Mouse (Mus musculus) heart, embryonic 15.5 days (tissue): ENCODE measurements around the gene Rsg1. TPM values are rescaled to one million over a fixed set of nuclear protein-coding genes. Genes with fewer than 3 reads are reported as not detected.
A peak's percentile ranks its signal among the peaks of the same experiment; 100 is the strongest.

Experiments used
- ATAC-seq: fragments of 200-750 bp; cut with Nextera tagmentation; replicated peaks from 2 replicates; pipeline ENCODE4 v1.8.0; 2017; ENCODE audit warnings: low read depth, moderate TSS enrichment; ENCODE audit not compliant: insufficient number of reproducible peaks, insufficient read depth, low FRiP score
- H3K27ac ChIP-seq: fragments of 300-500 bp; sonication (generic); 2 replicates; pipeline ENCODE4 v1.5.1; 2015; ENCODE audit warnings: mild to moderate bottlenecking, inconsistent platforms
- H3K27me3 ChIP-seq: fragments of 300-500 bp; sonication (generic); 2 replicates; pipeline ENCODE4 v1.6.1; 2015; ENCODE audit warnings: inconsistent platforms
- H3K36me3 ChIP-seq: fragments of 300-500 bp; sonication (generic); 2 replicates; pipeline ENCODE4 v1.6.1; 2015; ENCODE audit warnings: mild to moderate bottlenecking, inconsistent platforms
- H3K4me1 ChIP-seq: fragments of 300-500 bp; sonication (generic); replicated peaks from 2 replicates; pipeline ENCODE4 v1.6.1; 2015; ENCODE audit warnings: inconsistent platforms
- H3K4me2 ChIP-seq: fragments of 300-500 bp; sonication (generic); 2 replicates; pipeline ENCODE4 v1.6.1; 2015; ENCODE audit warnings: inconsistent platforms, mild to moderate bottlenecking, moderate library complexity
- H3K4me3 ChIP-seq: fragments of 300-500 bp; sonication (generic); 2 replicates; pipeline ENCODE4 v1.5.1; 2015; ENCODE audit warnings: mild to moderate bottlenecking, inconsistent platforms
- H3K9ac ChIP-seq: fragments of 300-500 bp; sonication (generic); 2 replicates; pipeline ENCODE4 v1.6.1; 2015; ENCODE audit warnings: mild to moderate bottlenecking, inconsistent platforms
- H3K9me3 ChIP-seq: fragments of 300-500 bp; sonication (generic); replicated peaks from 2 replicates; pipeline ENCODE4 v1.6.1; 2016; ENCODE audit warnings: inconsistent platforms
- WGBS: fragments of 180-500 bp; shearing (Covaris S2); methylation state at CpG from one replicate; pipeline ENCODE4 v1.1.7; 2015; ENCODE audit warnings: mixed read lengths; 5-methylcytosine and 5-hydroxymethylcytosine counted together
- polyA plus RNA-seq: library from polyadenylated mRNA; unstranded; fragments of >200 nt; fragmentation: Nextera tagmentation; extraction: Ambion mirVana; gene quantifications from 2 replicates; pipeline ENCODE4 v1.2.1, GENCODE M21; 2015

Gene Rsg1
- polyA plus RNA-seq, 1 experiment from 2014 or later: 1.9 TPM

GRCm38 (mm10) chr4:141239388-141240125 is 25.8 kb downstream of the Rsg1 start, which contains the start of gene Arhgef19:
Arhgef19 (plus strand) TSS chr4:141239499.
- Histone ChIP-seq H3K27ac (peak within 1 kb of the TSS; percentile 42), H3K27me3 (peaks cover 79% of the 10 kb centered on the region), H3K4me2 (peak within 1 kb of the TSS; percentile 80), H3K4me1 (peaks cover 43% of the 10 kb centered on the region), H3K9me3 (no peaks in the 10 kb centered on the region), H3K9ac (peak within 1 kb of the TSS; percentile 34), H3K4me3 (peak within 1 kb of the TSS; percentile 45), H3K36me3 (no peaks in the 10 kb centered on the region)
- WGBS: 1% methylated on average over 31 of the region's 31 CpGs
- ATAC-seq: peak; percentile 93

- ATAC-seq: no peak
- Histone ChIP-seq H3K36me3 (no peaks in the 10 kb centered on the region), H3K4me3 (peak overlapping the region; percentile 15; the same call in 1 of the 2 replicates), H3K27me3 (peaks cover 81% of the 10 kb centered on the region), H3K4me2 (peak overlapping the region; percentile 80), H3K9me3 (no peaks in the 10 kb centered on the region), H3K4me1 (peaks cover 52% of the 10 kb centered on the region), H3K9ac (0 out of 2 replicates have a peak overlapping the region, but pooled peaks have one; percentile 3), H3K27ac (no peak overlapping the region)
- 6% methylated on average over 14 of the region's 14 CpGs for WGBS
Observed at GRCm38 (mm10) chr4:141240617-141241016, 26.9 kb downstream of the Rsg1 start.

DNA sequence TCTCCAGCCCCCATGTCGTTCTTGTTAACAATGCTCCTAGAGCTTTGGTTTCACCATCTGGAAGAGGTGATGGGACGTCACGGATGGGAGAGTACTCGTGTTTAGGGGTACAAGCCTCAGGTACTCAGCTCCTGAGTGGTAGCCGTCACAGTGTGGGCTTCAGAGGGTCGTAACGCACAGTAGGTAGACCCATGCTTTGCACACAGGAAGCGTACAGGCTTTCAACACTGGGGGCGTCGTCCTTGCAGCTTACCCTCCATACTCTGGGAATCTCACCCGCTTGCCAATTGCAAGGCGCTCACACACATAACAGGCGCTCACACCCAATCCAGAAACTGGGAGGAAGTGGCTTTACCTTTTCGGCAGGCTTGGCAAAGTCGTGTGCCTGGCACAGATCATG is 28.1 kb downstream of the Rsg1 start:
- no peaks in the 10 kb centered on the region for H3K9me3 ChIP-seq
- no peak overlapping the region for H3K4me3 ChIP-seq
- no peak overlapping the region for H3K9ac ChIP-seq
- no peak for ATAC-seq
- WGBS: 33% methylated on average over 15 of the region's 15 CpGs
- H3K4me2 ChIP-seq: no peak overlapping the region
- H3K36me3 ChIP-seq: no peaks in the 10 kb centered on the region
- H3K27ac ChIP-seq: no peak overlapping the region
- peaks cover 64% of the 10 kb centered on the region for H3K4me1 ChIP-seq
- peaks cover 83% of the 10 kb centered on the region for H3K27me3 ChIP-seq

DNA sequence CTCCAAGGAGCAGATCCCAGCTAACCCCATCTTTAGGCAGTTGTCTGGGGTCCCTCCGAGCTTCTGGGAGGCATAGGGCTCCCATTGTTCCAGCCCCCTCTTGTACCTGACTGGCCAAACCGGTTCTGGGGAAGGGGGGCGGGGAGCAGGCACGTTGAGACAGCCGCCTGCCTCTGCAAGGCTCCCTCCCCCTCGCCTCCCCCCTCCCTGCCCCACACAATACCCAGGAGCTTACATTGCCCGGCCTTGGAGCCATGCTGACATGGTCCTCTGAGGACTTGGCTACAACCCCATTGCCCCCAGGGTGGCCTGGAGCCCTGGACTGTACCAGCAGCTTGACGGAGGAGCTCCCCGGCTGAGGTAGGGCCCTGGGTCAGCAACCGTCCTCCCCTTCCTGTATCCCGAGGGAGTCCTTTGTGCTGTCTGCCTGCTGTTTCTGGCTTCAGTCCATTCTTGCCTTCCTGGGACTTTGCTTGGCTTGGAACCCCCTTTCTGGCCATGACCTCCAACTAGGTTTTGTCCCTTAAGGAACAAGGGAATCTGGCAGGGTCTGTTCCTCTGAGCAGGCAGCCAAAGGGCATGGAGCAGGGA is 29.0 kb downstream of the Rsg1 start:
- Histone ChIP-seq H3K4me1 (peaks cover 73% of the 10 kb centered on the region), H3K27ac (no peak overlapping the region; the same call in 1 of the 2 replicates), H3K9ac (no peak overlapping the region), H3K4me2 (peak overlapping the region; percentile 17; the same call in 1 of the 2 replicates), H3K27me3 (peaks cover 86% of the 10 kb centered on the region), H3K36me3 (no peaks in the 10 kb centered on the region), H3K4me3 (peak overlapping the region; percentile 4; the same call in 1 of the 2 replicates), H3K9me3 (no peaks in the 10 kb centered on the region)
- no peak for ATAC-seq
- WGBS: 14% methylated on average over 11 of the region's 11 CpGs

DNA sequence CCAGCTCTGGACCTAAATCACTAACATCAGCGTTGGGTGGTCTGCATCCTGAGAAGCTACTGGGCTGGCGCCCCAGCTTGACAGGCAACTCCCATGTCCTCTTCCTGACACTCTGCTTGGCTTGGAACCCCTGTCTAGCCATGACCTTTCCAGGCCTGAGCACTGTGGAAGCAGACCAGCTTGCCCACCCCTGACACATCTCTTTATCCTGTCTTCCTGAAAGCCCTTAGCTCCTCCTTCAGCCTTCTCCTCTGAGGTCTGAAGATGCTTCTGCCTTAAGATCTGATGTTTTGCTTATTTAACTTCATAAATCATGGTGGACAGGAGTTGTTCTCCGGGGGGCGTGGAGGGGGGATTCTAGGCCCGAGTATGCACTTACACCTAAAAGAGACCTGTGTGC is 29.9 kb downstream of the Rsg1 start:
- H3K4me2 ChIP-seq: no peak overlapping the region
- H3K4me1 ChIP-seq: peaks cover 79% of the 10 kb centered on the region
- 60% methylated on average over 5 of the region's 5 CpGs for WGBS
- H3K27me3 ChIP-seq: peaks cover 88% of the 10 kb centered on the region
- no peak overlapping the region for H3K9ac ChIP-seq
- no peak overlapping the region for H3K27ac ChIP-seq
- no peak overlapping the region for H3K4me3 ChIP-seq
- no peak for ATAC-seq
- H3K9me3 ChIP-seq: no peaks in the 10 kb centered on the region
- H3K36me3 ChIP-seq: no peaks in the 10 kb centered on the region

DNA sequence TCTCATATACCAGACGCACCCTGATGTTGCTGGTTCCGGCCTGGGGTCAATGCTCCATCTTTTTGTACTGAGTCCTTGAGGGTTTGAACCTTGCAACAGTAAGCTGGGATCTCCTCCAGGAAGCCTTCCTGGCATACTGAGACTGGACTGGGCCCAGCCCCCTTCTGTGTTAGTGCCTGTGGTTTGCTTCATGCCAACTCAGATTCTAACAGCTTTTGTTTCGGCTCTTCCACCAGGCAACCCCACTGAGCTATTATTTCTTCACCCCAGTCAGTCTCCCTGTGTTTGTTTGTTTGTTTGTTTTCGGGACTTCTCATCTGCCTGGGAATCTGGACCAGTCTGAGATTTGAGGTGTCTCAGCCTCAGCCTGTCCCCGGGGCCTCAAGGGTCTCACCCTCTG is 30.6 kb downstream of the Rsg1 start:
- no peak overlapping the region for H3K4me3 ChIP-seq

DNA sequence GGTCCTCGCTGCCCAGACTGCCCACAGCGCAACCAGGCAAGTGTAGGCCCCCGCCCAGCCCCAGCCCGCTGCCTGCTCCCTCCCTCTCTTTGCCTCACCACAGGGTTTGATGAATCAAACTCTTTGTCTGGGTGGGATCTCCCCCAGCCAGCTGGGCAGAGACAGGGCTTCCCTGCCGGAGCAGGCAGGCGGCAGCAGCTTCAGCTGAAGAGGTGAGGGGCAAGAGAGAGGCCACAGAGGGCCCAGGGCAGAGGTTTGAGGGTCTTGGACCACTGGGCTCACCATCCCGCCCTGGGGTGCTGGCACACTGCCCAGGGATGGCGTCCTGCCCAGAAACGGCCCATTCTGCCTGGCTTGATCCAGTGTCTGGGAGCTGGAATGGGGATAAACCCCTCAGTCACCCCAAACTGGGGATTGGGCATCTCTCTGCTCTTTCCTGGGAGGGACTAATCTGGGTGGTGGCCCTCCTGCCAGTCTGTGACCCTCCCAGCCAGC is 31.2 kb downstream of the Rsg1 start:
- Histone ChIP-seq H3K4me2 (peak overlapping the region; percentile 9; the same call in 1 of the 2 replicates), H3K36me3 (no peaks in the 10 kb centered on the region), H3K4me3 (no peak overlapping the region), H3K27me3 (peaks cover 90% of the 10 kb centered on the region), H3K27ac (peak overlapping the region; percentile 75), H3K9me3 (no peaks in the 10 kb centered on the region), H3K9ac (0 out of 2 replicates have a peak overlapping the region, but pooled peaks have one; percentile 23), H3K4me1 (peaks cover 69% of the 10 kb centered on the region)
- 18% methylated on average over 9 of the region's 9 CpGs for WGBS
- no peak for ATAC-seq

More for the DNA sequence above, 30.6 kb downstream of the Rsg1 start:
- peak overlapping the region; percentile 9; the same call in 1 of the 2 replicates for H3K4me2 ChIP-seq
- peak overlapping the region; percentile 75 for H3K27ac ChIP-seq
- no peak for ATAC-seq
- 59% methylated on average over 5 of the region's 5 CpGs for WGBS
- peaks cover 90% of the 10 kb centered on the region for H3K27me3 ChIP-seq
- no peaks in the 10 kb centered on the region for H3K9me3 ChIP-seq
- no peaks in the 10 kb centered on the region for H3K36me3 ChIP-seq
- H3K9ac ChIP-seq: no peak overlapping the region
- peaks cover 74% of the 10 kb centered on the region for H3K4me1 ChIP-seq

DNA sequence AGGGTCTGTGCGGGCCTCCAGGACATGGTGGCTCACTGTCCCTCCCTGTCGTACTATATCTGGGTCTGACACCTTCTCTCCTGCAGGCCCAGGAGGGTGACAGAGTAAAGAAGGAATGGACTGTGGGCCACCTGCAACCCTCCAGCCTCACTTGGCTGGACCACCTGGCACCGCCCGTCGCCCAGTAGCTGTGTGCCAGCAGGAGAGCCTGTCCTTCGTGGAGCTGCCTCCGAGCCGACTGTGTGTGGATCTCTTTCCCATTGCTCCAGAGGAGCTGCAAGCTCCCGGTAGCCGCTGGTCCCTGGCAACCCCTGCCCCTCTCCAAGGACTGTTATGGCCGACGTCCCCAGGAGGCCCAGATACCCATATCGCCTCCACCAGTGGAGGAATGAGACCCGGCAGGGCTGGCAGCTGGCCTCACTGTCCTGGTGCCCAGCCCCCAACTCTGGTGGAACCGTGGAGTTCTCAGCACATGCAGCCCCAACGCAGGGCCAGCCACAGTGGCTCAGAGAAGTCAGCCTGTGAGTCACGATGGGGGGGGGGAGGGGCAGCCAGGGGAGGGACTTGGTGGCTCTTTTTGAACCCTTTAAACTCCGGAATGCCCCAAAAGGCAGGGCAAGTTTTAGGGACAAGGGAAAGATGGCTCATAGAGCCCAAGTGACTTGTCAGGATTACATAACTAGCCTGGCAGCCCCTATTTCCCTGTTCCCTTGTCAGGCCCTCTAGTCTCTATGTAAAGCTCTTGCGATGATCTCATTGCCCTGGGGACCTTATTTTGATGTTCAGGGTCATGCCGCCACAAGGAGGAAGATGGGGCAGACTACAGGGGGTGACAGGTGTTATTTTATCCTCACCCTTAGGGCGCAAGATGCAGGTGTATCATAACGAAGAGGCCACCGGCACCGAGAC is 32.6 kb downstream of the Rsg1 start:
- H3K9me3 ChIP-seq: no peaks in the 10 kb centered on the region
- H3K4me1 ChIP-seq: peaks cover 60% of the 10 kb centered on the region
- peak overlapping the region; percentile 55 for H3K4me3 ChIP-seq
- H3K27ac ChIP-seq: 0 out of 2 replicates have a peak overlapping the region, but pooled peaks have one; percentile 13
- peaks cover 86% of the 10 kb centered on the region for H3K27me3 ChIP-seq
- no peaks in the 10 kb centered on the region for H3K36me3 ChIP-seq
- no peak overlapping the region for H3K9ac ChIP-seq
- WGBS: 23% methylated on average over 24 of the region's 24 CpGs
- no peak for ATAC-seq
- peak overlapping the region; percentile 89 for H3K4me2 ChIP-seq

GRCm38 (mm10) chr4:141246998-141247350 is 33.2 kb downstream of the Rsg1 start:
- 4% methylated on average over 17 of the region's 17 CpGs for WGBS
- peak overlapping the region; percentile 55 for H3K4me3 ChIP-seq
- no peaks in the 10 kb centered on the region for H3K36me3 ChIP-seq
- no peak for ATAC-seq
- H3K27ac ChIP-seq: no peak overlapping the region
- peaks cover 58% of the 10 kb centered on the region for H3K4me1 ChIP-seq
- no peak overlapping the region; the same call in 1 of the 2 replicates for H3K9ac ChIP-seq
- peak overlapping the region; percentile 89 for H3K4me2 ChIP-seq
- H3K9me3 ChIP-seq: no peaks in the 10 kb centered on the region
- peaks cover 84% of the 10 kb centered on the region for H3K27me3 ChIP-seq

GRCm38 (mm10) chr4:141247776-141248613 is 34.2 kb downstream of the Rsg1 start:
- ATAC-seq: peak; percentile 42
- WGBS: under 1% methylated on average over 60 of the region's 60 CpGs
- H3K27me3 ChIP-seq: peaks cover 73% of the 10 kb centered on the region

More at GRCm38 (mm10) chr4:141247776-141248613, 34.2 kb downstream of the Rsg1 start:
- no peaks in the 10 kb centered on the region for H3K36me3 ChIP-seq
- peak overlapping the region; percentile 89 for H3K4me2 ChIP-seq
- peaks cover 48% of the 10 kb centered on the region for H3K4me1 ChIP-seq
- H3K27ac ChIP-seq: 0 out of 2 replicates have a peak overlapping the region, but pooled peaks have one; percentile 2
- peak overlapping the region; percentile 55 for H3K4me3 ChIP-seq
- no peaks in the 10 kb centered on the region for H3K9me3 ChIP-seq
- H3K9ac ChIP-seq: peak overlapping the region; percentile 46
